ENCODE assay signal across 8 mouse cellular contexts in the genomic region with DNA sequence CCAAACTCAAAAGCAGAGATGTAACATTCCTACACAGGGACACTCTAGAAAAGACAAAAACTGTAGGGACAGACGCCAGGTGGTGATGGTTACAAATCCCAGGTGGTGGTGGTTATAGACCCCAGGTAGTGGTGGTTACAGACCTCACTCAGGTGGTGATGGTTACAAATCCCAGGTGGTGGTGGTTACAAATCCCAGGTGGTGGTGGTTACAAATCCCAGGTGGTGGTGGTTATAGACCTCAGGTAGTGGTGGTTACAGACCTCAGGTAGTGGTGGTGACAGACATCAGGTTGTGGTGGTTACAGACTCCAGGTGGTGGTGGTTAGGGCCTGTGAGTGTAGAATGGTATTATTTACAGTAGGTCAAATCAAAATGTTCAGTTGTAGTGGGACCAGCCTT. TPM values are rescaled to one million over a fixed set of nuclear protein-coding genes. Genes with fewer than 3 reads are reported as not detected.
A peak's percentile ranks its signal among the peaks of the same experiment; 100 is the strongest.
DNase-seq lines count a peak whose midpoint lies in the region; ATAC-seq and TF ChIP-seq lines count a peak whose summit lies in the region.

No protein-coding gene starts in this region.

- H3K9ac ChIP-seq in lung, embryonic 14.5 days, result no peak overlapping the region
- no peak overlapping the region for H3K9ac ChIP-seq in limb, embryonic 14.5 days (ENCODE audit: low read depth, low read length, severe bottlenecking)
- H3K9ac ChIP-seq in neural tube, embryonic 15.5 days (replicated peaks), result no peak overlapping the region

- no peak overlapping the region for H3K4me3 ChIP-seq in lung, embryonic 14.5 days (ENCODE audit: low read depth, low read length)
- no peak overlapping the region for H3K4me3 ChIP-seq in limb, embryonic 14.5 days (replicated peaks; ENCODE audit: low read length)
- H3K4me3 ChIP-seq in neural tube, embryonic 15.5 days (replicated peaks), result no peak overlapping the region

- no peaks in the 10 kb centered on the region for H3K27me3 ChIP-seq in lung, embryonic 14.5 days (ENCODE audit: insufficient read depth, low read length)
- H3K27me3 ChIP-seq in limb, embryonic 14.5 days (ENCODE audit: control insufficient read depth, insufficient read depth, low read length), result no peaks in the 10 kb centered on the region
- no peaks in the 10 kb centered on the region for H3K27me3 ChIP-seq in neural tube, embryonic 15.5 days (replicated peaks)

- TF ChIP-seq CTCF in lung, embryonic 14.5 days (IDR thresholded peaks at IDR 0.05; ENCODE audit: low read depth), result no peak

- DNase-seq in lung, embryonic 14.5 days, result peak; percentile 39
- DNase-seq in lung, postnatal 4 days, result no peak
- DNase-seq in limb, embryonic 14.5 days (ENCODE audit: low spot score), result peak; percentile 50
- DNase-seq in left cerebral cortex, postnatal 14 days (ENCODE audit: low spot score in 2 of 2), result no peak
- no peak for DNase-seq in adrenal gland, postnatal 36 days
- no peak for DNase-seq in left cerebral cortex, postnatal 25 days (ENCODE audit: low spot score in 2 of 2)

- peaks cover 9% of the 10 kb centered on the region; the same call in 1 of the 2 replicates for H3K36me3 ChIP-seq in lung, embryonic 14.5 days (ENCODE audit: insufficient read depth)
- peaks cover 10% of the 10 kb centered on the region; the same call in 1 of the 2 replicates for H3K36me3 ChIP-seq in limb, embryonic 14.5 days (ENCODE audit: control insufficient read depth, insufficient read depth, low read length)
- 0 out of 2 replicates have a peak, but pooled peaks cover 9% of the 10 kb centered on the region for H3K36me3 ChIP-seq in neural tube, embryonic 15.5 days

- no peak for TF ChIP-seq POLR2A in limb, embryonic 14.5 days (IDR thresholded peaks at IDR 0.05; ENCODE audit: borderline replicate concordance, extremely low read depth, insufficient read depth, insufficient read length)

- H3K4me1 ChIP-seq in lung, embryonic 14.5 days (ENCODE audit: insufficient read depth), result 0 out of 2 replicates have a peak, but pooled peaks cover 5% of the 10 kb centered on the region
- H3K4me1 ChIP-seq in limb, embryonic 14.5 days (ENCODE audit: control insufficient read depth, insufficient read depth, low read length), result no peaks in the 10 kb centered on the region
- H3K4me1 ChIP-seq in neural tube, embryonic 15.5 days, result peaks cover 14% of the 10 kb centered on the region

- no peak overlapping the region for H3K4me2 ChIP-seq in lung, embryonic 14.5 days
- no peak overlapping the region for H3K4me2 ChIP-seq in limb, embryonic 14.5 days (replicated peaks; ENCODE audit: low read depth, low read length, severe bottlenecking)
- no peak overlapping the region for H3K4me2 ChIP-seq in neural tube, embryonic 15.5 days

- no peaks in the 10 kb centered on the region for H3K9me3 ChIP-seq in lung, embryonic 14.5 days (ENCODE audit: low read depth, low read length)
- H3K9me3 ChIP-seq in limb, embryonic 14.5 days (ENCODE audit: control insufficient read depth, low read length), result no peaks in the 10 kb centered on the region
- H3K9me3 ChIP-seq in neural tube, embryonic 15.5 days (replicated peaks), result no peaks in the 10 kb centered on the region

- intact Hi-C loops in left cerebral cortex, postnatal 14 days (cut with DNase I), result no loop called here
- intact Hi-C loops in left cerebral cortex, postnatal 25 days (cut with DNase I), result no loop called here

- no peak overlapping the region for H3K27ac ChIP-seq in lung, embryonic 14.5 days (ENCODE audit: low read depth)
- no peak overlapping the region for H3K27ac ChIP-seq in limb, embryonic 14.5 days (replicated peaks; ENCODE audit: low read depth, low read length)
- H3K27ac ChIP-seq in neural tube, embryonic 15.5 days (replicated peaks), result no peak overlapping the region

- peak; percentile 94 for ATAC-seq in lung, embryonic 14.5 days (ENCODE audit: insufficient read depth)
- ATAC-seq in erythroid progenitor cell, adult 5-6 weeks (replicated peaks; ENCODE audit: low FRiP score, poor library complexity, severe bottlenecking), result peak; percentile 98
- peak; percentile 95 for ATAC-seq in limb, embryonic 14.5 days (ENCODE audit: low FRiP score, low read depth)
- ATAC-seq in neural tube, embryonic 15.5 days (ENCODE audit: low FRiP score), result peak; percentile 95

- 75% methylated on average over 1 of the region's 1 CpGs for WGBS in lung, embryonic 14.5 days
- 94% methylated on average over 1 of the region's 1 CpGs for WGBS in limb, embryonic 14.5 days
- WGBS in neural tube, embryonic 15.5 days, result 97% methylated on average over 1 of the region's 1 CpGs

RNA-seq across cellular contexts. Expression of a gene that starts 5.5 kb away (rescaled TPM):
- polyA plus RNA-seq in lung, embryonic 14.5 days (2014; fragmentation: Nextera tagmentation; extraction: Ambion mirVana), result 29.3 and 32.2 TPM in 2 replicates
- 11.3 and 13.7 TPM in 2 replicates for total RNA-seq in erythroid progenitor cell, adult 5-6 weeks (2015; ENCODE audit: low replicate concordance)
- total RNA-seq in erythroid progenitor cell, adult 5-6 weeks (2017; ENCODE audit: low replicate concordance), result 2.8 and 4.8 TPM in 2 replicates
- 31.4 and 33.7 TPM in 2 replicates for polyA plus RNA-seq in limb, embryonic 14.5 days (2012; rRNA removed)
- polyA plus RNA-seq in limb, embryonic 14.5 days (2014; fragmentation: Nextera tagmentation; extraction: Ambion mirVana), result 36.0 and 37.0 TPM in 2 replicates
- polyA plus RNA-seq in neural tube, embryonic 15.5 days (2015; fragmentation: Nextera tagmentation; extraction: Ambion mirVana), result 48.9 and 49.7 TPM in 2 replicates
- 100 to 1,000 TPM; 117 to 120 TPM for total RNA-seq in left cerebral cortex, postnatal 14 days (2021)
- total RNA-seq in adrenal gland, postnatal 36 days (2021), result 10 to 100 TPM; 76.6 to 77.3 TPM
- total RNA-seq in left cerebral cortex, postnatal 25 days (2021), result 100 to 1,000 TPM; 130 to 137 TPM

Comparison
In these comparisons a context has a peak if more than half of its experiments do, and no peak if none do; other contexts are left out.
1. DNase-seq: peak in lung, embryonic 14.5 days (single experiment) and limb, embryonic 14.5 days (single experiment); none in lung, postnatal 4 days (0 of 2), left cerebral cortex, postnatal 14 days (0 of 2), adrenal gland, postnatal 36 days (0 of 2) and left cerebral cortex, postnatal 25 days (0 of 2).
2. RNA of a gene that starts 5.5 kb away (total RNA-seq): 130 to 137 TPM in left cerebral cortex, postnatal 25 days, 117 to 120 TPM in left cerebral cortex, postnatal 14 days and 76.6 to 77.3 TPM in adrenal gland, postnatal 36 days; 2.8 to 13.7 TPM in erythroid progenitor cell, adult 5-6 weeks; every median in the first group is over 4 times any median in the second.
3. Peak in every context shown above with its lines, with median percentiles within 50 percentile points of each other: ATAC-seq.